Mouse (Mus musculus): ENCODE results near the gene Cebpa. TPM values are rescaled to one million over a fixed set of nuclear protein-coding genes. Genes with fewer than 3 reads are reported as not detected.
A peak's percentile ranks its signal among the peaks of the same experiment; 100 is the strongest.

Cebpa gene
- polyA plus RNA-seq, 1 experiment = 56.3 TPM

DNA sequence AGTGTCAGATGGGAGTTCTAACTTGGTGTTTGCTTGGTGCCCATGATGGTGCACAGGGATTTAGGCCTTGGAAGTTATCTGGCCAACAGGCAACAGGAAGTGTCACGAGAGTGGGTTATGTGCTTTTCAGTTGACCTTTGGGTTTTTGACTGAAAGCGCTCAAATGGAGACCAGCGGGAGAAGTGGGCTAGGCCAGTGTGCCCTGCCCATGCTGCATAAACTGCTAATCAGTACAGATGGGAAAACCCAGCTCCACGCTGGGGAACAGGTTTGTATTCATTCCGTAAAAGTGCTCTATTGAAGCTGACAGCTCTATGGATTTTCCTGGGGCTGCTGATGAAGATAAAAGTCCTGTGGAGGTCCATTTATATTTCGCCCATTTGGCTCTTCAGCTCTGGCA, 10.4 kb upstream of the Cebpa start:
- TF ChIP-seq CTCF (IDR thresholded peaks at IDR 0.05; ENCODE audit: borderline replicate concordance, control insufficient read depth, extremely low read depth, insufficient read depth, low read length, poor library complexity) (no peak), POLR2A (IDR thresholded peaks at IDR 0.05; ENCODE audit: control insufficient read depth, extremely low read depth, insufficient read depth, low read length, poor library complexity) (no peak)
- Histone ChIP-seq H3K4me3 (ENCODE audit: control insufficient read depth, insufficient read depth, low read length) (no peak overlapping the region), H3K27ac (ENCODE audit: control insufficient read depth, insufficient read depth, low read length) (no peak overlapping the region), H3K4me1 (replicated peaks; ENCODE audit: control insufficient read depth, insufficient read depth, low read length) (no peaks in the 10 kb centered on the region), H3K36me3 (ENCODE audit: control insufficient read depth, insufficient read depth, low read length) (no peaks in the 10 kb centered on the region), H3K27me3 (ENCODE audit: control insufficient read depth, insufficient read depth, low read length) (no peaks in the 10 kb centered on the region)
- no peak for DNase-seq
- WGBS = 96% methylated on average over 6 of the region's 6 CpGs

GRCm38 (mm10) chr7:35113136-35113535, 6.0 kb upstream of the Cebpa start:
- Histone ChIP-seq H3K27ac (ENCODE audit: control insufficient read depth, insufficient read depth, low read length) (no peak overlapping the region), H3K27me3 (ENCODE audit: control insufficient read depth, insufficient read depth, low read length) (peaks cover 2% of the 10 kb centered on the region; the same call in 1 of the 2 replicates), H3K4me1 (replicated peaks; ENCODE audit: control insufficient read depth, insufficient read depth, low read length) (no peaks in the 10 kb centered on the region; the same call in 1 of the 2 replicates), H3K4me3 (ENCODE audit: control insufficient read depth, insufficient read depth, low read length) (no peak overlapping the region), H3K36me3 (ENCODE audit: control insufficient read depth, insufficient read depth, low read length) (no peaks in the 10 kb centered on the region)
- WGBS = 93% methylated on average over 4 of the region's 4 CpGs
- DNase-seq = no peak
- no peak for TF ChIP-seq POLR2A (IDR thresholded peaks at IDR 0.05; ENCODE audit: control insufficient read depth, extremely low read depth, insufficient read depth, low read length, poor library complexity)

DNA sequence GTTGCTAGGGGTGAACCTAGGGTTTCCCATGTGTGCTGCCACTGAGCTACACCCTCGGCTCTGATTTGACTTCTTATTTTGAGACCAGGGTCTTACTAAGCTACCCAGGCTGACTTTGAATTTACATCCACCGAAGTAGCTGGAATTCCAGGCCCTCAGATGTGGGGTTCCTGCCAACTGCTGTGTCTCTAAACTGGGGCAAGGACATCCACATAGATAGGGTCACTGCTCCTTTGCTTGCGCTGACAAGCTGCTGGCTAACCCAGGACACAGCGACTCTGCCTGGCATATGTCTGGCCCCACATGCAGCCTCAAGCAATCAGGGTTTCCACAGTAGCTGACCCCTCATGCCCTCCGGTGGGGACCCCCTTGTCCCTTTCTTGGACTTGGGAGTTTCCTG, 5.4 kb upstream of the Cebpa start:
- no peak for DNase-seq
- H3K4me3 ChIP-seq (ENCODE audit: control insufficient read depth, insufficient read depth, low read length) = no peak overlapping the region
- peaks cover 4% of the 10 kb centered on the region; the same call in 1 of the 2 replicates for H3K27me3 ChIP-seq (ENCODE audit: control insufficient read depth, insufficient read depth, low read length)
- TF ChIP-seq CTCF (IDR thresholded peaks at IDR 0.05; ENCODE audit: borderline replicate concordance, control insufficient read depth, extremely low read depth, insufficient read depth, low read length, poor library complexity) = no peak
- TF ChIP-seq POLR2A (IDR thresholded peaks at IDR 0.05; ENCODE audit: control insufficient read depth, extremely low read depth, insufficient read depth, low read length, poor library complexity) = no peak
- no peak overlapping the region for H3K27ac ChIP-seq (ENCODE audit: control insufficient read depth, insufficient read depth, low read length)
- H3K36me3 ChIP-seq (ENCODE audit: control insufficient read depth, insufficient read depth, low read length) = no peaks in the 10 kb centered on the region
- WGBS = 97% methylated on average over 5 of the region's 5 CpGs
- H3K4me1 ChIP-seq (replicated peaks; ENCODE audit: control insufficient read depth, insufficient read depth, low read length) = peaks cover 1% of the 10 kb centered on the region; the same call in 1 of the 2 replicates

GRCm38 (mm10) chr7:35116524-35116923, 2.6 kb upstream of the Cebpa start:
- H3K36me3 ChIP-seq (ENCODE audit: control insufficient read depth, insufficient read depth, low read length) = no peaks in the 10 kb centered on the region
- WGBS = 92% methylated on average over 3 of the region's 3 CpGs
- H3K4me3 ChIP-seq (ENCODE audit: control insufficient read depth, insufficient read depth, low read length) = no peak overlapping the region
- H3K27ac ChIP-seq (ENCODE audit: control insufficient read depth, insufficient read depth, low read length) = no peak overlapping the region
- TF ChIP-seq POLR2A (IDR thresholded peaks at IDR 0.05; ENCODE audit: control insufficient read depth, extremely low read depth, insufficient read depth, low read length, poor library complexity) = no peak
- TF ChIP-seq CTCF (IDR thresholded peaks at IDR 0.05; ENCODE audit: borderline replicate concordance, control insufficient read depth, extremely low read depth, insufficient read depth, low read length, poor library complexity) = no peak
- no peak for DNase-seq
- peaks cover 3% of the 10 kb centered on the region; the same call in 1 of the 2 replicates for H3K4me1 ChIP-seq (replicated peaks; ENCODE audit: control insufficient read depth, insufficient read depth, low read length)
- peaks cover 12% of the 10 kb centered on the region; the same call in 1 of the 2 replicates for H3K27me3 ChIP-seq (ENCODE audit: control insufficient read depth, insufficient read depth, low read length)

DNA sequence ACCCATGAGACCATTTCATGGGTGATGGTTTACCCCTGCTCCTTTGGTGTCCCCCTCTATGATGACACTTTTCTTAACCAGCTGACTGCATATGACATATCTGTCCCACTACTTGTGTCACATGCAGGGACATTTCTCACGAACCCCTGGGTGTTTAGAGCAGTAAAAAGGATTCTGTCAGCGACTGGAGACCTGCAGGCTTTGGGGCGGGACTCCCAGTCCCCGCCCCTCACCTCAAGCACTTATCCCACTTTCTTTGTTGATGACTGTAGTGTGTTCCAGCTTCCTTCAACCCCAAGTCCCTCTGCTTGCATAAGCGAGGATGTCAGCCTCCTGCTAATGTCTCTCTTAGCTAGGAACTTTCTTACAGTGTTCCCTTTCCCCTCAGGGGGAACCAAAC, 2.0 kb upstream of the Cebpa start:
- Histone ChIP-seq H3K27me3 (ENCODE audit: control insufficient read depth, insufficient read depth, low read length) (peaks cover 12% of the 10 kb centered on the region; the same call in 1 of the 2 replicates), H3K27ac (ENCODE audit: control insufficient read depth, insufficient read depth, low read length) (no peak overlapping the region), H3K4me3 (ENCODE audit: control insufficient read depth, insufficient read depth, low read length) (no peak overlapping the region), H3K4me1 (replicated peaks; ENCODE audit: control insufficient read depth, insufficient read depth, low read length) (peaks cover 3% of the 10 kb centered on the region; the same call in 1 of the 2 replicates), H3K36me3 (ENCODE audit: control insufficient read depth, insufficient read depth, low read length) (no peaks in the 10 kb centered on the region)
- TF ChIP-seq POLR2A (IDR thresholded peaks at IDR 0.05; ENCODE audit: control insufficient read depth, extremely low read depth, insufficient read depth, low read length, poor library complexity) (no peak), CTCF (IDR thresholded peaks at IDR 0.05; ENCODE audit: borderline replicate concordance, control insufficient read depth, extremely low read depth, insufficient read depth, low read length, poor library complexity) (no peak)
- no peak for DNase-seq
- 86% methylated on average over 5 of the region's 5 CpGs for WGBS

DNA sequence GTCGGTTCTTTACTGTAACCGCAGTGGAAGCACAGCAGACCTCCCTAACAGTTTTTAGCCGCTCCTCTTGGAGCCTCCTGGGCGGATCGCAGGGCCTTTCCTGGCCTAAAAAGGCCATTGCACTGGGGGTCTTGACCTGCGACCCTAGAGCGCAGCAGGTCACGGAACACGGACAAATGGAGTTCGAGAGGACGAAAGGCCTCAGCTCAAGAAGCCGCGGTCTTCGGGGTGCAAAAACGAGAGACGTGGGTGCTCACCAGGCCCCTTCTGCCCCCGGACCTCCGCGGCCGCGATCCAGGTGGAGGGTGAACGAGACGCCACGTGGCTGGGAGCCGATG, 1.4 kb upstream of the Cebpa start:
- TF ChIP-seq POLR2A (IDR thresholded peaks at IDR 0.05; ENCODE audit: control insufficient read depth, extremely low read depth, insufficient read depth, low read length, poor library complexity) (no peak), CTCF (IDR thresholded peaks at IDR 0.05; ENCODE audit: borderline replicate concordance, control insufficient read depth, extremely low read depth, insufficient read depth, low read length, poor library complexity) (no peak)
- WGBS = 5% methylated on average over 25 of the region's 25 CpGs
- Histone ChIP-seq H3K36me3 (ENCODE audit: control insufficient read depth, insufficient read depth, low read length) (no peaks in the 10 kb centered on the region), H3K4me1 (replicated peaks; ENCODE audit: control insufficient read depth, insufficient read depth, low read length) (peaks cover 3% of the 10 kb centered on the region; the same call in 1 of the 2 replicates), H3K27ac (ENCODE audit: control insufficient read depth, insufficient read depth, low read length) (no peak overlapping the region; the same call in 1 of the 2 replicates), H3K27me3 (ENCODE audit: control insufficient read depth, insufficient read depth, low read length) (peaks cover 12% of the 10 kb centered on the region; the same call in 1 of the 2 replicates), H3K4me3 (ENCODE audit: control insufficient read depth, insufficient read depth, low read length) (peak overlapping the region; percentile 56)
- peak; percentile 13 for DNase-seq
